Mouse (Mus musculus): ENCODE results near the gene Ifna4.
"Not testable (repeated sequence)": the region's sequence is repeated elsewhere in the genome, so short reads cannot be mapped to it uniquely, and the experiment has no call there.

- not testable (repeated sequence) for TF ChIP-seq CTCF (IDR thresholded peaks at IDR 0.05; ENCODE audit: low read depth, low read length); POLR2A (IDR thresholded peaks at IDR 0.05; ENCODE audit: borderline replicate concordance, low read depth, low read length)
Measured at GRCm38 (mm10) chr4:88805231-88805630, 36.4 kb upstream of the Ifna4 start, which contains the start of gene Gm13288.
